Mouse (Mus musculus) neural tube, embryonic 10.5 days (tissue): ENCODE results near the gene Mapk13.
"Not testable (repeated sequence)": the region's sequence is repeated elsewhere in the genome, so short reads cannot be mapped to it uniquely, and the experiment has no call there.

Experiments
- DNase-seq: peaks from one replicate; pipeline ENCODE4 v3.0.0-alpha.2; 2017; ENCODE audit warnings: low spot score; ENCODE audit errors: extremely low spot score

Mapk13 gene

DNA sequence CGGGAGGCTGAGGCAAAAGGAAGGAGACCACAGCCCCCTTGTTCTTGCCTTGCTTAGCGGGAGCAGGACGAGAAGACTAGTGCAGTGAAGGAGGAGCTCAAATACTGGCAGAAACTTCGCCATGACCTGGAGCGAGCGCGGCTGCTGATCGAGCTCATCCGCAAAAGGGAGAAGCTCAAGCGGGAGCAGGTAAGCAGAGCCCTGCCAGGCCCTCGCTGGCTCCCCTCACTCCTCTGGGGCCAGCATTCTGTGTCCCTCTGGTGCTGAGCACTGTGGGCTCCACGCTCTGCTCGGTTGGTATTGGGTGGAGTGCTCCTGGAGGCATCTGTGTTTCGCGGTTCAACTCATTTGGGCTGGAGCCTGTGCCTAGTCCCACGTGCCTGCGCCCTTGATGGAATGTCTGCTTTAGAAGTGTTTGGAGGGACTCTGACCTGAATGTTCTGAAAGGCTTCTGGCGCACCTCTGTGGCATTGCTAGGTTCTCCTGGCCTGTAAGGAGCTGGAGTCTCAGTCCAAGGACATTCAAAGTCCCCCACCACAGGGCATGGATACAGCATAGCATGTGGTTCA is 45.5 kb downstream of the Mapk13 start:
- no peak for DNase-seq

DNA sequence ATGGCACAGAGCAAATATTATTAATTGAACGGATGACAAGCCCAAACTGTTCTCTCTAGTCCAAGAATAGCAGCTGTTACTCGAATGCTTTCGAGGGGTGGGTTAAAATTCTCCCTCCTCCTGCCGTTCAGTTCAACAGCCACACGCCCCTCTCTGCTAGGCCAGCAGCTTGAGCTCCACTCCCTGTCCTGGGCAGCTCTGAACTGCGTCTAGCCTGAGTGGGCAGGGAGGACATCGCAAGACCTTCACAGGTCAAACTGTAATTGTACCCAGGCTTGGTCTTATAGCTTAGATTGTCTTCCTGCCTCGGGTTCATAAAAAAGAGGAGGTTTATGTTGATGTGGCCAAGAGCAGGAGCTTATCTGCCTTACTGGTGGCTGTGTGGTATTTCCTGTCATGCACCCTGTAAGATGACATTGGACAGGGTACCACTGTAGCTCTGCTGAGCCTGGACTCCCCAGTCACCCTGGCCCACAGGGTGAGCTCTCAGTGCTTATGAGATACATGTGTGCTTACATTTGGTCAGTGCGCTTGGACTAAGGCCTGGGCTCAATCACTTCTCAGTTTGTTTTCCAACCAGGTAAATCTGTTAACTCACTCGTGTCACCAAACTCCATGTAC is 46.4 kb downstream of the Mapk13 start:
- no peak for DNase-seq

DNA sequence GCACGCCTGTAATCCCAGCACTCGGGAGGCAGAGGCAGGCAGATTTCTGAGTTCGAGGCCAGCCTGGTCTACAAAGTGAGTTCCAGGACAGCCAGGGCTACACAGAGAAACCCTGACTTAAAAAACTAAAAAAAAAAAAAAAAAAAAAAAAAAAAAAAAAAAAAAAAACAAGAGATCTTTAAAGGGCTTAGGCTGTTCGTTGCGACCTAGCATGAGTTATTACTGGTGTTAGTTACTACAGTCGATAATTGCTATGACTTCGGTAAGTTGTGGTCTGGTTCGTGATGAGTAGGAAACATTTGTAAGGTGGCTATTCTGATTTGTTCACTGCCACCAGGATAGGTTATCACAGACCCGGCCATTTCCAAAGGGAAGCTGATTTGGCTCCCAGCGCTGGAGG is 47.2 kb downstream of the Mapk13 start:
- DNase-seq: not testable (repeated sequence)

GRCm38 (mm10) chr17:28816875-28817811 is 48.0 kb downstream of the Mapk13 start:
- DNase-seq: no peak

GRCm38 (mm10) chr17:28820189-28820588 is 51.1 kb downstream of the Mapk13 start:
- no peak for DNase-seq

- no peak for DNase-seq
Measured at GRCm38 (mm10) chr17:28823004-28823745, 54.1 kb downstream of the Mapk13 start.

DNA sequence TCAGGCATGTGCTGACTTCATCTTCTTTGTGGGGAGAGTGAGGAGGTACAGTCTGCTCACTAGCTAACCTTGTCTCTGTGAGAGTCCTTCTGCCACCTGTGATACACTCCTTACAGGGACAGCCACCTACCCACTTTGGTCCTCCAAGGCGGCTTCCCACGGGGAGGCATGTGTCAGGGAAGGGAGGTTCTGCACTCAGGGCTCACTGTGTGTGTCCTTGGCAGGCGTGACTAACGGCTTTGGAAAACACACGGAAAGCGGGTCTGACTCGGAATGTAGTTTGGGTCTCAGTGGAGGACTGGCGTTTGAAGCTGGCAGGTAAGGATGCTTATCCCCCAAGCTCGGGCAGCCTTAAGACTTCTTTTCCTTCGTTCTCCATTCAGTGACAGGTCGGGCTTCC is 54.7 kb downstream of the Mapk13 start:
- no peak for DNase-seq

DNA sequence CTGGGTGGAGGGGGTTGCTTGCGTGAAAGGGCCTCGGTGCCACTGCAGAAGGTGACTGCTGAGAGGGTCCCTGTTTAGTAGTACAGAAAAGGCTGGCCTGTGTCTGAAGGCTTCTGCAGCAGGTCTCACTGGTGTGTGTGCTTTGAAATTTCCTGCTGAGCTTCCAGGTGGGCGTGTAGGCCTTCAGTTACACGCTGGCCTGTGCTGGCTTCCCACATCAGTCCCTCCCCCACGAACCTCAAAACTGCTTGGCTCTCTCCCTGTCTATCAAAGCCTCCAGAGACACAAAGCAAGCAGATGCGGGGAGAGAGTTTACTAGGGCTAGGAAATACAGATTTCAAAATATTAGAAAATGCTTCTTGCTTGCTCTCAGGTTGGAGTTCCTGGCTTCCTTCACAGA is 55.8 kb downstream of the Mapk13 start:
- no peak for DNase-seq

- DNase-seq: no peak
Measured at GRCm38 (mm10) chr17:28825359-28826041, 56.4 kb downstream of the Mapk13 start.

- no peak for DNase-seq
Measured at GRCm38 (mm10) chr17:28827665-28828231, 58.7 kb downstream of the Mapk13 start.

GRCm38 (mm10) chr17:28829120-28829519 is 60.0 kb downstream of the Mapk13 start:
- no peak for DNase-seq
